Mouse (Mus musculus) myocyte (in vitro differentiated cells): ENCODE data around the gene Nek7.

Source experiments
- MAX ChIP-seq: IDR thresholded peaks from one replicate; pipeline ENCODE4 v1.6.1; 2011; ENCODE audit warnings: low read depth, mild to moderate bottlenecking, control low read depth
- MYOG ChIP-seq, 3 experiments: IDR thresholded peaks; one replicate each; pipeline ENCODE4 v1.6.1; 2011; ENCODE audit warnings: control low read depth in 2 of 3, low read depth in 2 of 3, mild to moderate bottlenecking in 2 of 3; ENCODE audit not compliant: insufficient read length in 2 of 3, control insufficient read depth in 1 of 3, insufficient read depth in 1 of 3
- POLR2A ChIP-seq: IDR thresholded peaks from one replicate; pipeline ENCODE4 v1.6.1; 2011; ENCODE audit warnings: low read depth, mild to moderate bottlenecking, control low read depth, moderate library complexity; ENCODE audit not compliant: insufficient read length
- REST ChIP-seq: IDR thresholded peaks from one replicate; pipeline ENCODE4 v1.6.1; 2011; ENCODE audit warnings: mild to moderate bottlenecking, control low read depth, moderate library complexity; ENCODE audit not compliant: insufficient read depth, insufficient read length
- TCF12 ChIP-seq: IDR thresholded peaks from one replicate; pipeline ENCODE4 v1.6.1; 2011; ENCODE audit warnings: mild to moderate bottlenecking, control low read depth; ENCODE audit not compliant: poor library complexity, insufficient read depth, severe bottlenecking
- TCF3 ChIP-seq: IDR thresholded peaks from one replicate; pipeline ENCODE4 v1.6.1; 2011; ENCODE audit warnings: low read depth, control low read depth; ENCODE audit not compliant: insufficient read length

- TF ChIP-seq POLR2A (no peak), MAX (no peak), MYOG (IDR thresholded peaks at IDR 0.05; ENCODE audit: control insufficient read depth in 1 of 3, insufficient read depth in 1 of 3, insufficient read length in 2 of 3, low read depth in 2 of 3) (no peak), REST (no peak), TCF12 (no peak), TCF3 (no peak)
Measured at GRCm38 (mm10) chr1:138567946-138568345, 52.0 kb downstream of the Nek7 start.
